Mouse (Mus musculus): ENCODE data around the gene Spsb1.

The Spsb1 gene

GRCm38 (mm10) chr4:149983921-149984645 is 29.2 kb upstream of the Spsb1 start:
- DNase-seq (ENCODE audit: low spot score in 2 of 2) = no peak

- DNase-seq (ENCODE audit: low spot score in 2 of 2) = no peak
Measured at GRCm38 (mm10) chr4:149982154-149982553, 27.3 kb upstream of the Spsb1 start.

- peak; percentile 92 for DNase-seq (ENCODE audit: low spot score in 2 of 2)
Measured at GRCm38 (mm10) chr4:149979819-149980308, 25.0 kb upstream of the Spsb1 start.

- DNase-seq (ENCODE audit: low spot score in 2 of 2) = no peak
Measured at GRCm38 (mm10) chr4:149978820-149979219, 24.0 kb upstream of the Spsb1 start.

GRCm38 (mm10) chr4:149977801-149978544 is 23.1 kb upstream of the Spsb1 start:
- DNase-seq (ENCODE audit: low spot score in 2 of 2) = peak in 1 of 2 experiments; percentile 26

- DNase-seq (ENCODE audit: low spot score in 2 of 2) = peak in 1 of 2 experiments; percentile 35
Measured at GRCm38 (mm10) chr4:149977181-149977580, 22.3 kb upstream of the Spsb1 start.

GRCm38 (mm10) chr4:149975730-149976254 is 20.9 kb upstream of the Spsb1 start:
- DNase-seq (ENCODE audit: low spot score in 2 of 2) = no peak

- no peak for DNase-seq (ENCODE audit: low spot score in 2 of 2)
Measured at GRCm38 (mm10) chr4:149975291-149975690, 20.4 kb upstream of the Spsb1 start.

GRCm38 (mm10) chr4:149971393-149971792 is 16.6 kb upstream of the Spsb1 start:
- DNase-seq (ENCODE audit: low spot score in 2 of 2) = no peak

GRCm38 (mm10) chr4:149968526-149968925 is 13.7 kb upstream of the Spsb1 start:
- no peak for DNase-seq (ENCODE audit: low spot score in 2 of 2)

- no peak for DNase-seq (ENCODE audit: low spot score in 2 of 2)
Measured at GRCm38 (mm10) chr4:149966963-149967362, 12.1 kb upstream of the Spsb1 start.

GRCm38 (mm10) chr4:149966252-149966651 is 11.4 kb upstream of the Spsb1 start:
- no peak for DNase-seq (ENCODE audit: low spot score in 2 of 2)

- no peak for DNase-seq (ENCODE audit: low spot score in 2 of 2)
Measured at GRCm38 (mm10) chr4:149965672-149966071, 10.8 kb upstream of the Spsb1 start.

GRCm38 (mm10) chr4:149965242-149965641 is 10.4 kb upstream of the Spsb1 start:
- no peak for DNase-seq (ENCODE audit: low spot score in 2 of 2)

GRCm38 (mm10) chr4:149964770-149965169 is 9.9 kb upstream of the Spsb1 start:
- DNase-seq (ENCODE audit: low spot score in 2 of 2) = no peak

GRCm38 (mm10) chr4:149964285-149964684 is 9.4 kb upstream of the Spsb1 start:
- no peak for DNase-seq (ENCODE audit: low spot score in 2 of 2)

GRCm38 (mm10) chr4:149960391-149960790 is 5.5 kb upstream of the Spsb1 start:
- no peak for DNase-seq (ENCODE audit: low spot score in 2 of 2)

- no peak for DNase-seq (ENCODE audit: low spot score in 2 of 2)
Measured at GRCm38 (mm10) chr4:149959816-149960215, 5.0 kb upstream of the Spsb1 start.

- peak; percentile 90 to 92 for DNase-seq (ENCODE audit: low spot score in 2 of 2)
Measured at GRCm38 (mm10) chr4:149958566-149958965, 3.7 kb upstream of the Spsb1 start.

GRCm38 (mm10) chr4:149956048-149956447 is 1.2 kb upstream of the Spsb1 start:
- no peak for DNase-seq (ENCODE audit: low spot score in 2 of 2)

- DNase-seq (ENCODE audit: low spot score in 2 of 2) = no peak
Measured at GRCm38 (mm10) chr4:149955631-149956030, 788 bp upstream of the Spsb1 start.

- peak; percentile 48 to 68 for DNase-seq (ENCODE audit: low spot score in 2 of 2)
Measured at GRCm38 (mm10) chr4:149953621-149954481, 992 bp downstream of the Spsb1 start.

Measured in right cerebral cortex, adult 2 months (tissue).